Mouse (Mus musculus) heart, adult 2 months (tissue): ENCODE measurements around the gene Utf1.

Experiments
- CTCF ChIP-seq: fragments of 200-600 bp; IDR thresholded peaks from 2 replicates; pipeline ENCODE4 v1.8.1; 2022; ENCODE audit warnings: antibody characterized with exemption, mild to moderate bottlenecking, moderate library complexity
- EP300 ChIP-seq: fragments of 200-500 bp; IDR thresholded peaks from 2 replicates; pipeline ENCODE4 v1.6.1; 2011; ENCODE audit warnings: low read depth, low read length, control low read depth; ENCODE audit not compliant: insufficient read depth
- POLR2A ChIP-seq: fragments of 200-500 bp; IDR thresholded peaks from 2 replicates; pipeline ENCODE4 v1.6.1; 2011; ENCODE audit warnings: mild to moderate bottlenecking, low read depth, low read length, control low read depth; ENCODE audit not compliant: insufficient read depth

GRCm38 (mm10) chr7:139956658-139957057, 13.1 kb downstream of the Utf1 start:
- no peak for TF ChIP-seq POLR2A
- no peak for TF ChIP-seq CTCF
- TF ChIP-seq EP300 = no peak
